ENCODE assay signal across 15 mouse cellular contexts in genomic region chr5:139696954-139697353, GRCm38 (mm10).
"Had no signal": no experiment of that assay in that cellular context is flagged by ENCODE, and none has a peak within 500 bp of the region (broad histone marks: within the 10 kb centered on the region; RNA-seq: fewer than 3 reads in every experiment).

No protein-coding gene starts in this region.

- H3K9ac ChIP-seq: limb, embryonic 15.5 days; liver, embryonic 13.5 days; neural tube, embryonic 12.5 days; stomach, embryonic 15.5 days had no signal

- H3K4me2 ChIP-seq: limb, embryonic 15.5 days; liver, embryonic 13.5 days; neural tube, embryonic 12.5 days; stomach, embryonic 15.5 days had no signal

- H3K27me3 ChIP-seq: limb, embryonic 15.5 days; liver, embryonic 13.5 days; stomach, embryonic 15.5 days had no signal

- H3K9me3 ChIP-seq: limb, embryonic 15.5 days; liver, embryonic 13.5 days; neural tube, embryonic 12.5 days; stomach, embryonic 15.5 days had no signal

- H3K4me1 ChIP-seq: neural tube, embryonic 12.5 days had no signal

- H3K4me3 ChIP-seq: limb, embryonic 15.5 days; liver, embryonic 13.5 days; neural tube, embryonic 12.5 days; stomach, embryonic 15.5 days had no signal

- DNase-seq: kidney, adult 11 months; kidney, adult 9 months; kidney, postnatal 10 days; layer of hippocampus, postnatal 36 days; liver, embryonic 13.5 days; lung, adult 18-20 months; lung, postnatal 36 days; midbrain, embryonic 14.5 days; retina, postnatal 1 day; right cerebral cortex, postnatal 4 days; spleen, adult 18-20 months; thymus, postnatal 36 days had no signal

- H3K27ac ChIP-seq: limb, embryonic 15.5 days; liver, embryonic 13.5 days; neural tube, embryonic 12.5 days; stomach, embryonic 15.5 days had no signal

- H3K36me3 ChIP-seq: limb, embryonic 15.5 days; liver, embryonic 13.5 days; neural tube, embryonic 12.5 days; stomach, embryonic 15.5 days had no signal
